ENCODE assay signal across 19 mouse cellular contexts in genomic region chr2:114440943-114441342, GRCm38 (mm10).
A peak's percentile ranks its signal among the peaks of the same experiment; 100 is the strongest.
DNase-seq lines count a peak whose midpoint lies in the region; ATAC-seq and TF ChIP-seq lines count a peak whose summit lies in the region.
"Had no signal": no experiment of that assay in that cellular context is flagged by ENCODE, and none has a peak within 500 bp of the region (broad histone marks: within the 10 kb centered on the region; RNA-seq: fewer than 3 reads in every experiment).

No protein-coding gene starts in this region.

- DNase-seq in forebrain, embryonic 11.5 days (ENCODE audit: low spot score), result no peak
- peak; percentile 62 for DNase-seq in brain, embryonic 14.5 days (ENCODE audit: low read depth)
- DNase-seq in embryonic facial prominence, embryonic 14.5 days (ENCODE audit: low spot score), result peak; percentile 46
- DNase-seq in heart, postnatal 25 days (ENCODE audit: low spot score), result no peak
- DNase-seq: cerebellum, postnatal 14 days; heart, postnatal 4 days; kidney, postnatal 4 days; liver; liver, postnatal 0 days; right cerebral cortex, postnatal 4 days; thymus, postnatal 4 days had no signal

- no peaks in the 10 kb centered on the region for H3K36me3 ChIP-seq in forebrain, embryonic 13.5 days (ENCODE audit: poor library complexity, severe bottlenecking)
- no peaks in the 10 kb centered on the region for H3K36me3 ChIP-seq in forebrain, embryonic 11.5 days (ENCODE audit: control insufficient read depth, insufficient read depth, low read length)
- H3K36me3 ChIP-seq in embryonic facial prominence, embryonic 14.5 days (ENCODE audit: control insufficient read depth, insufficient read depth, low read length), result no peaks in the 10 kb centered on the region
- H3K36me3 ChIP-seq in midbrain, embryonic 13.5 days, result no peaks in the 10 kb centered on the region
- H3K36me3 ChIP-seq: embryonic facial prominence, embryonic 15.5 days; forebrain, embryonic 10.5 days; heart, embryonic 13.5 days; neural tube, embryonic 13.5 days had no signal

- intact Hi-C loops in heart, postnatal 25 days (cut with DNase I), result loop anchor here (10.0 kb wide), 1 partner anchor 1664 kb away; no protein-coding TSS in a partner anchor

- no peak overlapping the region for H3K4me3 ChIP-seq in forebrain, embryonic 13.5 days
- H3K4me3 ChIP-seq in forebrain, embryonic 11.5 days (ENCODE audit: low read depth, low read length), result no peak overlapping the region
- no peak overlapping the region for H3K4me3 ChIP-seq in embryonic facial prominence, embryonic 14.5 days (ENCODE audit: low read depth, low read length)
- no peak overlapping the region for H3K4me3 ChIP-seq in midbrain, embryonic 13.5 days (replicated peaks)
- H3K4me3 ChIP-seq: embryonic facial prominence, embryonic 15.5 days; forebrain, embryonic 10.5 days; heart, embryonic 13.5 days; neural tube, embryonic 13.5 days had no signal

- no peak overlapping the region for H3K4me2 ChIP-seq in forebrain, embryonic 13.5 days
- no peak overlapping the region for H3K4me2 ChIP-seq in forebrain, embryonic 11.5 days (ENCODE audit: low read depth, low read length, severe bottlenecking)
- H3K4me2 ChIP-seq in embryonic facial prominence, embryonic 14.5 days (ENCODE audit: low read depth, low read length), result no peak overlapping the region
- H3K4me2 ChIP-seq in midbrain, embryonic 13.5 days (replicated peaks), result no peak overlapping the region
- H3K4me2 ChIP-seq: embryonic facial prominence, embryonic 15.5 days; heart, embryonic 13.5 days; neural tube, embryonic 13.5 days had no signal

- no peaks in the 10 kb centered on the region for H3K9me3 ChIP-seq in forebrain, embryonic 13.5 days (replicated peaks)
- H3K9me3 ChIP-seq in forebrain, embryonic 11.5 days (ENCODE audit: control insufficient read depth, low read length), result no peaks in the 10 kb centered on the region
- no peaks in the 10 kb centered on the region for H3K9me3 ChIP-seq in embryonic facial prominence, embryonic 14.5 days (ENCODE audit: control insufficient read depth, low read length)
- no peaks in the 10 kb centered on the region for H3K9me3 ChIP-seq in midbrain, embryonic 13.5 days
- H3K9me3 ChIP-seq: embryonic facial prominence, embryonic 15.5 days; forebrain, embryonic 10.5 days; heart, embryonic 13.5 days; neural tube, embryonic 13.5 days had no signal

- WGBS in forebrain, embryonic 13.5 days, result 44% methylated on average over 6 of the region's 6 CpGs
- WGBS in forebrain, embryonic 11.5 days, result 53% methylated on average over 6 of the region's 6 CpGs
- 40% methylated on average over 6 of the region's 6 CpGs for WGBS in embryonic facial prominence, embryonic 14.5 days
- 45% methylated on average over 6 of the region's 6 CpGs for WGBS in midbrain, embryonic 13.5 days

- TF ChIP-seq CTCF in brain, embryonic 14.5 days (IDR thresholded peaks at IDR 0.05; ENCODE audit: borderline replicate concordance, extremely low read depth, insufficient read depth, insufficient read length), result no peak

- peaks cover 7% of the 10 kb centered on the region; the same call in 1 of the 2 replicates for H3K4me1 ChIP-seq in forebrain, embryonic 13.5 days
- peaks cover 3% of the 10 kb centered on the region; the same call in 1 of the 2 replicates for H3K4me1 ChIP-seq in forebrain, embryonic 11.5 days (replicated peaks; ENCODE audit: control insufficient read depth, insufficient read depth, low read length)
- no peaks in the 10 kb centered on the region for H3K4me1 ChIP-seq in embryonic facial prominence, embryonic 14.5 days (ENCODE audit: control insufficient read depth, insufficient read depth, low read length)
- no peaks in the 10 kb centered on the region for H3K4me1 ChIP-seq in midbrain, embryonic 13.5 days (replicated peaks)
- H3K4me1 ChIP-seq: embryonic facial prominence, embryonic 15.5 days; heart, embryonic 13.5 days; neural tube, embryonic 13.5 days had no signal

- H3K9ac ChIP-seq in forebrain, embryonic 13.5 days, result no peak overlapping the region
- no peak overlapping the region for H3K9ac ChIP-seq in forebrain, embryonic 11.5 days (ENCODE audit: low read length)
- H3K9ac ChIP-seq in embryonic facial prominence, embryonic 14.5 days (ENCODE audit: low read depth, low read length), result no peak overlapping the region
- no peak overlapping the region for H3K9ac ChIP-seq in midbrain, embryonic 13.5 days (replicated peaks)
- H3K9ac ChIP-seq: embryonic facial prominence, embryonic 15.5 days; heart, embryonic 13.5 days; liver, postnatal 0 days; neural tube, embryonic 13.5 days had no signal

- 0 out of 2 replicates have a peak, but pooled peaks have one; percentile 21 for ATAC-seq in forebrain, embryonic 13.5 days
- no peak for ATAC-seq in forebrain, embryonic 11.5 days (replicated peaks; ENCODE audit: low FRiP score)
- peak; percentile 82 for ATAC-seq in embryonic facial prominence, embryonic 14.5 days (ENCODE audit: low read depth)
- peak; percentile 77 for ATAC-seq in midbrain, embryonic 13.5 days
- no peak for ATAC-seq in monocyte, adult 5-6 weeks (replicated peaks; ENCODE audit: insufficient number of reproducible peaks, low FRiP score, low TSS enrichment, poor library complexity, severe bottlenecking)
- ATAC-seq in activated CD4-positive, CD25-positive, alpha-beta regulatory T cell, adult 4 months, result no peak
- ATAC-seq: liver, postnatal 0 days had no signal

- TF ChIP-seq POLR2A in brain, embryonic 14.5 days (IDR thresholded peaks at IDR 0.05; ENCODE audit: borderline replicate concordance, extremely low read depth, insufficient read depth, insufficient read length, poor library complexity, severe bottlenecking), result no peak

- no peak overlapping the region for H3K27ac ChIP-seq in forebrain, embryonic 13.5 days
- H3K27ac ChIP-seq in forebrain, embryonic 11.5 days (ENCODE audit: low read depth, low read length), result no peak overlapping the region
- no peak overlapping the region for H3K27ac ChIP-seq in embryonic facial prominence, embryonic 14.5 days (replicated peaks; ENCODE audit: low read depth, low read length)
- H3K27ac ChIP-seq in midbrain, embryonic 13.5 days, result no peak overlapping the region
- H3K27ac ChIP-seq: embryonic facial prominence, embryonic 15.5 days; forebrain, embryonic 10.5 days; heart, embryonic 13.5 days; neural tube, embryonic 13.5 days had no signal

- no peaks in the 10 kb centered on the region for H3K27me3 ChIP-seq in forebrain, embryonic 13.5 days
- no peaks in the 10 kb centered on the region for H3K27me3 ChIP-seq in forebrain, embryonic 11.5 days (ENCODE audit: control insufficient read depth, insufficient read depth, low read length)
- H3K27me3 ChIP-seq in embryonic facial prominence, embryonic 14.5 days (replicated peaks; ENCODE audit: control insufficient read depth, insufficient read depth, low read length), result no peaks in the 10 kb centered on the region
- H3K27me3 ChIP-seq in midbrain, embryonic 13.5 days, result 0 out of 2 replicates have a peak, but pooled peaks cover 3% of the 10 kb centered on the region
- H3K27me3 ChIP-seq: embryonic facial prominence, embryonic 15.5 days; heart, embryonic 13.5 days; neural tube, embryonic 13.5 days had no signal

Comparison
In these comparisons a context has a peak if more than half of its experiments do, and no peak if none do; other contexts are left out.
1. ATAC-seq: peak in forebrain, embryonic 13.5 days (single experiment), embryonic facial prominence, embryonic 14.5 days (single experiment) and midbrain, embryonic 13.5 days (single experiment); none in forebrain, embryonic 11.5 days (single experiment), monocyte, adult 5-6 weeks (single experiment) and activated CD4-positive, CD25-positive, alpha-beta regulatory T cell, adult 4 months (single experiment).
2. DNase-seq: peak in brain, embryonic 14.5 days (single experiment) and embryonic facial prominence, embryonic 14.5 days (single experiment); none in forebrain, embryonic 11.5 days (single experiment) and heart, postnatal 25 days (single experiment).